Mouse (Mus musculus): ENCODE measurements at regions not wholly inside any gene's neighbourhood (a gene's known extent, or its start where the extent isn't known, plus 50 kb on each side); places are given as distances from the start of the nearest gene placed in this dataset.

GRCm38 (mm10) chr1:90268131-90268691, 64.4 kb downstream of the Ackr3 start:
- Histone ChIP-seq H3K4me1 (ENCODE audit: control insufficient read depth, insufficient read depth, low read length) (peaks cover 2% of the 10 kb centered on the region; the same call in 1 of the 2 replicates), H3K9ac (replicated peaks; ENCODE audit: low read length) (no peak overlapping the region), H3K27me3 (ENCODE audit: control insufficient read depth, insufficient read depth, low read length) (no peaks in the 10 kb centered on the region), H3K27ac (replicated peaks; ENCODE audit: low read depth, low read length) (0 out of 2 replicates have a peak overlapping the region, but pooled peaks have one; percentile 7), H3K4me2 (ENCODE audit: low read depth, low read length) (no peak overlapping the region), H3K4me3 (ENCODE audit: low read depth, low read length) (no peak overlapping the region), H3K36me3 (replicated peaks; ENCODE audit: control insufficient read depth, insufficient read depth, low read depth, low read length) (no peaks in the 10 kb centered on the region), H3K9me3 (replicated peaks; ENCODE audit: control insufficient read depth, low read length) (no peaks in the 10 kb centered on the region)
- peak; percentile 59; the same call in 1 of the 2 replicates for ATAC-seq (replicated peaks; ENCODE audit: insufficient number of reproducible peaks, low FRiP score, low TSS enrichment, low read depth)
- 51% methylated on average over 17 of the region's 17 CpGs for WGBS
- DNase-seq (ENCODE audit: low spot score): peak; percentile 63

GRCm38 (mm10) chr1:90268951-90269350, 65.2 kb downstream of the Ackr3 start:
- H3K9ac ChIP-seq (replicated peaks; ENCODE audit: low read length): no peak overlapping the region
- 85% methylated on average over 7 of the region's 7 CpGs for WGBS
- DNase-seq (ENCODE audit: low spot score) (no peak), ATAC-seq (replicated peaks; ENCODE audit: insufficient number of reproducible peaks, low FRiP score, low TSS enrichment, low read depth) (no peak)
- no peak overlapping the region for H3K4me3 ChIP-seq (ENCODE audit: low read depth, low read length)
- H3K36me3 ChIP-seq (replicated peaks; ENCODE audit: control insufficient read depth, insufficient read depth, low read depth, low read length): no peaks in the 10 kb centered on the region
- peaks cover 2% of the 10 kb centered on the region; the same call in 1 of the 2 replicates for H3K4me1 ChIP-seq (ENCODE audit: control insufficient read depth, insufficient read depth, low read length)
- H3K4me2 ChIP-seq (ENCODE audit: low read depth, low read length): no peak overlapping the region
- H3K27me3 ChIP-seq (ENCODE audit: control insufficient read depth, insufficient read depth, low read length): no peaks in the 10 kb centered on the region
- H3K27ac ChIP-seq (replicated peaks; ENCODE audit: low read depth, low read length): no peak overlapping the region
- H3K9me3 ChIP-seq (replicated peaks; ENCODE audit: control insufficient read depth, low read length): no peaks in the 10 kb centered on the region

- Histone ChIP-seq H3K27me3 (ENCODE audit: control insufficient read depth, insufficient read depth, low read length) (no peaks in the 10 kb centered on the region), H3K4me3 (ENCODE audit: low read depth, low read length) (no peak overlapping the region), H3K9me3 (replicated peaks; ENCODE audit: control insufficient read depth, low read length) (no peaks in the 10 kb centered on the region), H3K9ac (replicated peaks; ENCODE audit: low read length) (no peak overlapping the region), H3K4me1 (ENCODE audit: control insufficient read depth, insufficient read depth, low read length) (peaks cover 2% of the 10 kb centered on the region; the same call in 1 of the 2 replicates), H3K27ac (replicated peaks; ENCODE audit: low read depth, low read length) (no peak overlapping the region), H3K4me2 (ENCODE audit: low read depth, low read length) (no peak overlapping the region), H3K36me3 (replicated peaks; ENCODE audit: control insufficient read depth, insufficient read depth, low read depth, low read length) (no peaks in the 10 kb centered on the region)
- WGBS: 95% methylated on average over 1 of the region's 1 CpGs
- ATAC-seq (replicated peaks; ENCODE audit: insufficient number of reproducible peaks, low FRiP score, low TSS enrichment, low read depth) (no peak), DNase-seq (ENCODE audit: low spot score) (no peak)
Measured at GRCm38 (mm10) chr1:90269836-90270235, 66.1 kb downstream of the Ackr3 start.

- no peak overlapping the region for H3K4me3 ChIP-seq (ENCODE audit: low read depth, low read length)
- 82% methylated on average over 3 of the region's 3 CpGs for WGBS
- no peak overlapping the region for H3K9ac ChIP-seq (replicated peaks; ENCODE audit: low read length)
- no peak for ATAC-seq (replicated peaks; ENCODE audit: insufficient number of reproducible peaks, low FRiP score, low TSS enrichment, low read depth)
- H3K9me3 ChIP-seq (replicated peaks; ENCODE audit: control insufficient read depth, low read length): no peaks in the 10 kb centered on the region
- no peaks in the 10 kb centered on the region for H3K27me3 ChIP-seq (ENCODE audit: control insufficient read depth, insufficient read depth, low read length)
- no peak overlapping the region for H3K27ac ChIP-seq (replicated peaks; ENCODE audit: low read depth, low read length)
- no peaks in the 10 kb centered on the region for H3K36me3 ChIP-seq (replicated peaks; ENCODE audit: control insufficient read depth, insufficient read depth, low read depth, low read length)
- DNase-seq (ENCODE audit: low spot score): no peak
- peaks cover 2% of the 10 kb centered on the region; the same call in 1 of the 2 replicates for H3K4me1 ChIP-seq (ENCODE audit: control insufficient read depth, insufficient read depth, low read length)
- H3K4me2 ChIP-seq (ENCODE audit: low read depth, low read length): no peak overlapping the region
Measured at GRCm38 (mm10) chr1:90271326-90271725, 67.5 kb downstream of the Ackr3 start.

GRCm38 (mm10) chr1:90272411-90272810, 68.6 kb downstream of the Ackr3 start:
- no peaks in the 10 kb centered on the region for H3K36me3 ChIP-seq (replicated peaks; ENCODE audit: control insufficient read depth, insufficient read depth, low read depth, low read length)
- WGBS: 93% methylated on average over 5 of the region's 5 CpGs
- H3K27me3 ChIP-seq (ENCODE audit: control insufficient read depth, insufficient read depth, low read length): no peaks in the 10 kb centered on the region
- H3K4me3 ChIP-seq (ENCODE audit: low read depth, low read length): no peak overlapping the region
- H3K4me2 ChIP-seq (ENCODE audit: low read depth, low read length): no peak overlapping the region
- H3K4me1 ChIP-seq (ENCODE audit: control insufficient read depth, insufficient read depth, low read length): peaks cover 2% of the 10 kb centered on the region; the same call in 1 of the 2 replicates
- DNase-seq (ENCODE audit: low spot score) (no peak), ATAC-seq (replicated peaks; ENCODE audit: insufficient number of reproducible peaks, low FRiP score, low TSS enrichment, low read depth) (no peak)
- H3K9me3 ChIP-seq (replicated peaks; ENCODE audit: control insufficient read depth, low read length): no peaks in the 10 kb centered on the region
- no peak overlapping the region for H3K9ac ChIP-seq (replicated peaks; ENCODE audit: low read length)
- no peak overlapping the region for H3K27ac ChIP-seq (replicated peaks; ENCODE audit: low read depth, low read length)

- ATAC-seq (replicated peaks; ENCODE audit: insufficient number of reproducible peaks, low FRiP score, low TSS enrichment, low read depth): no peak
- DNase-seq (ENCODE audit: low spot score): no peak
- no peaks in the 10 kb centered on the region for H3K36me3 ChIP-seq (replicated peaks; ENCODE audit: control insufficient read depth, insufficient read depth, low read depth, low read length)
- 86% methylated on average over 19 of the region's 19 CpGs for WGBS
- H3K9ac ChIP-seq (replicated peaks; ENCODE audit: low read length): no peak overlapping the region
- H3K4me1 ChIP-seq (ENCODE audit: control insufficient read depth, insufficient read depth, low read length): peaks cover 1% of the 10 kb centered on the region; the same call in 1 of the 2 replicates
- H3K27me3 ChIP-seq (ENCODE audit: control insufficient read depth, insufficient read depth, low read length): no peaks in the 10 kb centered on the region
- no peak overlapping the region for H3K4me2 ChIP-seq (ENCODE audit: low read depth, low read length)
- no peaks in the 10 kb centered on the region for H3K9me3 ChIP-seq (replicated peaks; ENCODE audit: control insufficient read depth, low read length)
- no peak overlapping the region for H3K27ac ChIP-seq (replicated peaks; ENCODE audit: low read depth, low read length)
- no peak overlapping the region for H3K4me3 ChIP-seq (ENCODE audit: low read depth, low read length)
Measured at GRCm38 (mm10) chr1:90272830-90273628, 69.2 kb downstream of the Ackr3 start.

GRCm38 (mm10) chr1:90273629-90273928, 69.8 kb downstream of the Ackr3 start:
- Histone ChIP-seq H3K9ac (replicated peaks; ENCODE audit: low read length) (no peak overlapping the region), H3K4me3 (ENCODE audit: low read depth, low read length) (no peak overlapping the region), H3K4me1 (ENCODE audit: control insufficient read depth, insufficient read depth, low read length) (no peaks in the 10 kb centered on the region), H3K9me3 (replicated peaks; ENCODE audit: control insufficient read depth, low read length) (no peaks in the 10 kb centered on the region), H3K4me2 (ENCODE audit: low read depth, low read length) (no peak overlapping the region), H3K27ac (replicated peaks; ENCODE audit: low read depth, low read length) (no peak overlapping the region), H3K36me3 (replicated peaks; ENCODE audit: control insufficient read depth, insufficient read depth, low read depth, low read length) (no peaks in the 10 kb centered on the region), H3K27me3 (ENCODE audit: control insufficient read depth, insufficient read depth, low read length) (no peaks in the 10 kb centered on the region)
- ATAC-seq (replicated peaks; ENCODE audit: insufficient number of reproducible peaks, low FRiP score, low TSS enrichment, low read depth): no peak
- no peak for DNase-seq (ENCODE audit: low spot score)

GRCm38 (mm10) chr1:90274968-90275651, 71.3 kb downstream of the Ackr3 start:
- Histone ChIP-seq H3K4me3 (ENCODE audit: low read depth, low read length) (no peak overlapping the region), H3K36me3 (replicated peaks; ENCODE audit: control insufficient read depth, insufficient read depth, low read depth, low read length) (no peaks in the 10 kb centered on the region), H3K9me3 (replicated peaks; ENCODE audit: control insufficient read depth, low read length) (no peaks in the 10 kb centered on the region), H3K9ac (replicated peaks; ENCODE audit: low read length) (no peak overlapping the region), H3K27me3 (ENCODE audit: control insufficient read depth, insufficient read depth, low read length) (no peaks in the 10 kb centered on the region), H3K4me1 (ENCODE audit: control insufficient read depth, insufficient read depth, low read length) (no peaks in the 10 kb centered on the region), H3K27ac (replicated peaks; ENCODE audit: low read depth, low read length) (no peak overlapping the region), H3K4me2 (ENCODE audit: low read depth, low read length) (no peak overlapping the region)
- 87% methylated on average over 9 of the region's 9 CpGs for WGBS
- no peak for DNase-seq (ENCODE audit: low spot score)
- ATAC-seq (replicated peaks; ENCODE audit: insufficient number of reproducible peaks, low FRiP score, low TSS enrichment, low read depth): no peak
